Mouse (Mus musculus) left cerebral cortex, adult 2 months (tissue): ENCODE data around the gene Gm10024. TPM values are rescaled to one million over a fixed set of nuclear protein-coding genes. Genes with fewer than 3 reads are reported as not detected.
"Not testable (repeated sequence)": the region's sequence is repeated elsewhere in the genome, so short reads cannot be mapped to it uniquely, and the experiment has no call there.

ENCODE experiments used
- DNase-seq, 2 experiments: peaks; one replicate each; pipeline ENCODE4 v3.0.0; 2021 to 2022; ENCODE audit warnings: low spot score in 2 of 2, mixed read lengths in 1 of 2; ENCODE audit errors: extremely low spot score in 1 of 2
- H3K27ac ChIP-seq: fragments of 200-600 bp; 2 replicates; pipeline ENCODE4 v1.8.1; 2022
- H3K4me3 ChIP-seq: fragments of 200-600 bp; 2 replicates; pipeline ENCODE4 v1.8.1; 2022
- CTCF ChIP-seq: fragments of 200-600 bp; IDR thresholded peaks from 2 replicates; pipeline ENCODE4 v1.8.1; 2022; ENCODE audit warnings: antibody characterized with exemption, mild to moderate bottlenecking, moderate library complexity
- intact Hi-C: fragments of 180-260 bp; cut with DNase I; formaldehyde crosslinking; loops from one replicate; pipeline ENCODE4 v1.15.1; 2025
- long read RNA-seq, 2 experiments: library from polyadenylated mRNA; stranded (forward); transcript quantifications; one replicate each; pipeline ENCODE4 v2.0.0; 2021; ENCODE audit warnings: borderline mapping rate in 2 of 2
- total RNA-seq, 2 experiments: library from RNA; stranded (reverse); gene quantifications; 2 replicates each; pipeline ENCODE4 v1.2.3; 2021

Gm10024 gene
- not detected for total RNA-seq
- long read RNA-seq, experiment 1 = 0 reads
- long read RNA-seq, experiment 2 = 0 reads

GRCm38 (mm10) chr10:77711157-77711556 lies at the start of gene Gm10024:
TSS of gene Gm10024 (plus strand) at chr10:77711457.
- H3K4me3 ChIP-seq, intact Hi-C loops, H3K27ac ChIP-seq, DNase-seq: not testable (repeated sequence)

- intact Hi-C loops = no loop called here
Measured at GRCm38 (mm10) chr10:77663949-77664665, 47.1 kb upstream of the Gm10024 start.

GRCm38 (mm10) chr10:77666342-77666741 lies 44.9 kb upstream of the Gm10024 start:
- intact Hi-C loops = no loop called here

More at GRCm38 (mm10) chr10:77663949-77664665, 47.1 kb upstream of the Gm10024 start:
- no peak for TF ChIP-seq CTCF
- H3K4me3 ChIP-seq = no peak overlapping the region
- no peak overlapping the region for H3K27ac ChIP-seq
- DNase-seq = no peak

GRCm38 (mm10) chr10:77667402-77667801 lies 43.9 kb upstream of the Gm10024 start:
- H3K4me3 ChIP-seq = no peak overlapping the region
- H3K27ac ChIP-seq = no peak overlapping the region
- no peak for DNase-seq
- intact Hi-C loops = no loop called here
- no peak for TF ChIP-seq CTCF

More at GRCm38 (mm10) chr10:77666342-77666741, 44.9 kb upstream of the Gm10024 start:
- no peak for TF ChIP-seq CTCF
- H3K4me3 ChIP-seq = no peak overlapping the region
- DNase-seq = no peak
- H3K27ac ChIP-seq = no peak overlapping the region

GRCm38 (mm10) chr10:77670710-77671109 lies 40.5 kb upstream of the Gm10024 start:
- intact Hi-C loops = no loop called here
- Histone ChIP-seq H3K4me3 (no peak overlapping the region), H3K27ac (no peak overlapping the region)
- no peak for DNase-seq
- no peak for TF ChIP-seq CTCF

- Histone ChIP-seq H3K4me3 (no peak overlapping the region), H3K27ac (no peak overlapping the region)
- no peak for DNase-seq
- intact Hi-C loops = no loop called here
- TF ChIP-seq CTCF = no peak
Measured at GRCm38 (mm10) chr10:77671519-77671918, 39.7 kb upstream of the Gm10024 start.

- TF ChIP-seq CTCF = no peak
- no peak for DNase-seq
- intact Hi-C loops = no loop called here
- Histone ChIP-seq H3K27ac (no peak overlapping the region), H3K4me3 (no peak overlapping the region)
Measured at GRCm38 (mm10) chr10:77673765-77674164, 37.5 kb upstream of the Gm10024 start.

GRCm38 (mm10) chr10:77677562-77677961 lies 33.7 kb upstream of the Gm10024 start:
- Histone ChIP-seq H3K27ac (no peak overlapping the region), H3K4me3 (no peak overlapping the region)
- no peak for DNase-seq
- intact Hi-C loops = no loop called here
- no peak for TF ChIP-seq CTCF

GRCm38 (mm10) chr10:77682994-77683393 lies 28.3 kb upstream of the Gm10024 start:
- no peak for TF ChIP-seq CTCF
- no peak for DNase-seq
- intact Hi-C loops = no loop called here
- Histone ChIP-seq H3K27ac (no peak overlapping the region), H3K4me3 (no peak overlapping the region)

GRCm38 (mm10) chr10:77684181-77684580 lies 27.1 kb upstream of the Gm10024 start:
- no peak for DNase-seq
- TF ChIP-seq CTCF = no peak
- H3K4me3 ChIP-seq = no peak overlapping the region
- H3K27ac ChIP-seq = no peak overlapping the region
- intact Hi-C loops = no loop called here

GRCm38 (mm10) chr10:77685895-77686664 lies 25.2 kb upstream of the Gm10024 start, which contains the start of gene Tspear:
TSS of gene Tspear (plus strand) at chr10:77686569.
- no peak; the same call in 1 of the 2 replicates for TF ChIP-seq CTCF
- Histone ChIP-seq H3K4me3 (no peak within 1 kb of the TSS), H3K27ac (no peak within 1 kb of the TSS)
- intact Hi-C loops = no loop called here
- DNase-seq = no peak

GRCm38 (mm10) chr10:77687021-77687420 lies 24.2 kb upstream of the Gm10024 start:
- TF ChIP-seq CTCF = no peak
- DNase-seq = no peak
- intact Hi-C loops = no loop called here

GRCm38 (mm10) chr10:77690356-77690807 lies 20.9 kb upstream of the Gm10024 start, which contains the start of gene Gm19402:
TSS of gene Gm19402 (minus strand) at chr10:77690757.
- H3K27ac ChIP-seq, intact Hi-C loops: not testable (repeated sequence)

More at GRCm38 (mm10) chr10:77687021-77687420, 24.2 kb upstream of the Gm10024 start:
- Histone ChIP-seq H3K27ac (no peak overlapping the region), H3K4me3 (no peak overlapping the region)

More at GRCm38 (mm10) chr10:77690356-77690807, 20.9 kb upstream of the Gm10024 start, which contains the start of gene Gm19402:
- DNase-seq, H3K4me3 ChIP-seq: not testable (repeated sequence)
